Mouse (Mus musculus) MEL (cell line): ENCODE results near the gene Znrf3.

Experiments
- CTCF ChIP-seq, 3 experiments: IDR thresholded peaks in 2 of 3; conservative IDR thresholded peaks in 1 of 3; 2 replicates each; pipeline ENCODE4 v1.5.1; 2011 to 2012; ENCODE audit warnings: low read length in 3 of 3, low read depth in 2 of 3, mild to moderate bottlenecking in 2 of 3, improper control_type of control experiment in 1 of 3, inconsistent platforms in 1 of 3, mixed read lengths in 1 of 3, moderate library complexity in 1 of 3; ENCODE audit not compliant: control insufficient read depth in 1 of 3, insufficient read depth in 1 of 3, poor library complexity in 1 of 3, severe bottlenecking in 1 of 3
- MAX ChIP-seq: IDR thresholded peaks from 2 replicates; pipeline ENCODE4 v1.6.1; 2011; ENCODE audit warnings: low read length, improper control_type of control experiment

DNA sequence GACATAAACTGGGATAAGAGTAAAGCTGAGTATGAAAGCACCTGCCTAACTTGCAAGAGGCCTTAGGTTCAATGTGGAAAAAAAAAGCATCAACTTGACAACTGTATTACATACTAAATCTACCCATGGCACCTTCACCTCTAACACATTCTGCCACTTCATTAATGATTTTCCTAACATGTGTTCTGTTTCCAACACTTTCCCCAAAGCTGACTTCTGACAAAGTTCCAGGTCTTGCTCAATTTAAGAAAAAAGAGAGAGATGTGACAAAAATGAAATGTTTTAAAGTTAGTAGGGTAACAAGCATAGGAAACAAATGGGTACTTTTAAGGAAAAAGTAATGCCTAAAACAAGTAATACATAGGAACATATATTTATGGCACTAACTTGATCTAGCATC lies 76.2 kb downstream of the Znrf3 start:
- TF ChIP-seq MAX, result no peak
- no peak for TF ChIP-seq CTCF (IDR thresholded peaks at IDR 0.05 in 2 of 3, conservative IDR thresholded peaks at IDR 0.05 in 1 of 3; ENCODE audit: control insufficient read depth in 1 of 3, insufficient read depth in 1 of 3, low read depth in 2 of 3, low read length in 3 of 3, poor library complexity in 1 of 3, severe bottlenecking in 1 of 3)
